Mouse (Mus musculus): ENCODE results near the gene Sfr1. TPM values are rescaled to one million over a fixed set of nuclear protein-coding genes. Genes with fewer than 3 reads are reported as not detected.

Gene Sfr1
- polyA plus RNA-seq, 1 experiment from 2014 or later = 181 TPM

DNA sequence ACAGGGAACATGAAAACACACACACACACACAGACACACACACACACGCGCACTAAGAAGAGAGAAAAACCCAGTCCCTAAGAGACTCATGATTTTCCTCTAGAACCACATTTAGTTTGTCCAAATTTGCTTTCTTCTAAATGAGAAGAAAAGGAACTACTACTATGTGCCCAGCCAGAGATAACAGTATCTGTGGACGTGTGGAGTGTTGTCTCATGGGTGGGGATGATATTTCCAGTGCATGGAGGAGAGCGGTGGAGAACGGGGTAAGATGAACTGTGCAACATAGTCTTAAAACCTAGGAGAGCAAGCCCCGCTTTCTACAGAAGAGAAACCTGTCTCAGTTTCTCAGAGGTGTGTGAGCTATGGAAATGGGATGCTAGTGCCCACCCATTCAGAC lies 52.4 kb downstream of the Sfr1 start:
- DNase-seq (ENCODE audit: low spot score) (no peak), ATAC-seq (ENCODE audit: low FRiP score, low TSS enrichment) (no peak)
- Histone ChIP-seq H3K27me3 (ENCODE audit: control insufficient read depth, insufficient read depth, low read length) (no peaks in the 10 kb centered on the region), H3K9ac (ENCODE audit: low read length) (no peak overlapping the region), H3K4me3 (ENCODE audit: low read depth, low read length) (no peak overlapping the region), H3K4me2 (replicated peaks; ENCODE audit: low read depth) (no peak overlapping the region), H3K9me3 (ENCODE audit: control insufficient read depth, low read length) (no peaks in the 10 kb centered on the region), H3K36me3 (ENCODE audit: control insufficient read depth, insufficient read depth, low read length) (no peaks in the 10 kb centered on the region), H3K4me1 (replicated peaks; ENCODE audit: control insufficient read depth, insufficient read depth) (no peaks in the 10 kb centered on the region), H3K27ac (replicated peaks) (no peak overlapping the region)
- no peak for TF ChIP-seq EP300 (optimal IDR thresholded peaks at IDR 0.05)
- TF ChIP-seq CTCF (IDR thresholded peaks at IDR 0.05; ENCODE audit: low read depth) = no peak
- WGBS = 89% methylated on average over 6 of the region's 6 CpGs

Small RNA genes lying within 50 kb of the gene (microRNA-seq; reads per million reads assigned to microRNA genes)
- gene Mir8090 = not detected

Other genes starting within 250 kb of the Sfr1 start
- 25.9 and 28.5 TPM in 2 replicates for gene Stn1, start 194.2 kb upstream of the Sfr1 start, polyA plus RNA-seq (2015; fragmentation: Nextera tagmentation; extraction: Ambion mirVana)
- 12.3 and 14.3 TPM in 2 replicates for gene Slk, start 152.0 kb upstream of the Sfr1 start, polyA plus RNA-seq (2015; fragmentation: Nextera tagmentation; extraction: Ambion mirVana)
- 13.9 and 20.1 TPM in 2 replicates for gene Col17a1, start 39.6 kb upstream of the Sfr1 start, polyA plus RNA-seq (2015; fragmentation: Nextera tagmentation; extraction: Ambion mirVana)
- 3,153 and 3,669 TPM in 2 replicates for gene Gsto1, start 123.3 kb downstream of the Sfr1 start, polyA plus RNA-seq (2015; fragmentation: Nextera tagmentation; extraction: Ambion mirVana)
- gene Gsto2, start 133.9 kb downstream of the Sfr1 start, polyA plus RNA-seq (2015; fragmentation: Nextera tagmentation; extraction: Ambion mirVana) = 3.5 and 4.2 TPM in 2 replicates
- gene Cfap43, start 187.6 kb downstream of the Sfr1 start, polyA plus RNA-seq (2015; fragmentation: Nextera tagmentation; extraction: Ambion mirVana) = 0.51 and 1.1 TPM in 2 replicates
- 7.9 and 9.0 TPM in 2 replicates for gene Itprip, start 187.6 kb downstream of the Sfr1 start, polyA plus RNA-seq (2015; fragmentation: Nextera tagmentation; extraction: Ambion mirVana)
- gene Cfap58, start 206.0 kb downstream of the Sfr1 start, polyA plus RNA-seq (2015; fragmentation: Nextera tagmentation; extraction: Ambion mirVana) = not detected in 2 replicates

All from stomach, postnatal 0 days (tissue).